Mouse (Mus musculus) limb, embryonic 14.5 days (tissue): ENCODE measurements at regions not wholly inside any gene's neighbourhood (a gene's known extent, or its start where the extent isn't known, plus 50 kb on each side); places are given as distances from the start of the nearest gene placed in this dataset.
A peak's percentile ranks its signal among the peaks of the same experiment; 100 is the strongest.

Experiments used
- ATAC-seq: fragments of 200-750 bp; cut with Nextera tagmentation; 2 replicates; pipeline ENCODE4 v1.8.0; 2017; ENCODE audit warnings: low read depth, moderate number of reproducible peaks, moderate TSS enrichment; ENCODE audit not compliant: low FRiP score
- DNase-seq: peaks from one replicate; pipeline ENCODE4 v3.0.0-alpha.2; 2015; ENCODE audit warnings: low spot score
- H3K27ac ChIP-seq: fragments of 300-500 bp; sonication (generic); replicated peaks from 2 replicates; pipeline ENCODE4 v1.5.1; 2014; ENCODE audit warnings: low read depth, mild to moderate bottlenecking, low read length, moderate library complexity, mixed read lengths
- H3K27me3 ChIP-seq: fragments of 300-500 bp; sonication (generic); 2 replicates; pipeline ENCODE4 v1.6.1; 2014; ENCODE audit warnings: low read length, mixed read lengths; ENCODE audit not compliant: control insufficient read depth, insufficient read depth
- H3K36me3 ChIP-seq: fragments of 300-500 bp; sonication (generic); 2 replicates; pipeline ENCODE4 v1.6.1; 2014; ENCODE audit warnings: mild to moderate bottlenecking, low read length, moderate library complexity, mixed read lengths; ENCODE audit not compliant: control insufficient read depth, insufficient read depth
- H3K4me1 ChIP-seq: fragments of 300-500 bp; sonication (generic); 2 replicates; pipeline ENCODE4 v1.6.1; 2014; ENCODE audit warnings: antibody characterized with exemption, low read length, mixed read lengths; ENCODE audit not compliant: control insufficient read depth, insufficient read depth
- H3K4me2 ChIP-seq: fragments of 300-500 bp; sonication (generic); replicated peaks from 2 replicates; pipeline ENCODE4 v1.6.1; 2014; ENCODE audit warnings: low read depth, mild to moderate bottlenecking, low read length, moderate library complexity; ENCODE audit not compliant: severe bottlenecking
- H3K4me3 ChIP-seq: fragments of 300-500 bp; sonication (generic); replicated peaks from 2 replicates; pipeline ENCODE4 v1.5.1; 2014; ENCODE audit warnings: low read length
- H3K9ac ChIP-seq: fragments of 300-500 bp; sonication (generic); 2 replicates; pipeline ENCODE4 v1.6.1; 2014; ENCODE audit warnings: mild to moderate bottlenecking, low read depth, low read length, moderate library complexity; ENCODE audit not compliant: severe bottlenecking
- H3K9me3 ChIP-seq: fragments of 300-500 bp; sonication (generic); 2 replicates; pipeline ENCODE4 v1.6.1; 2016; ENCODE audit warnings: low read length; ENCODE audit not compliant: control insufficient read depth
- POLR2A ChIP-seq: fragments of 200-500 bp; IDR thresholded peaks from 2 replicates; pipeline ENCODE4 v1.8.0; 2012; ENCODE audit warnings: inconsistent platforms, mild to moderate bottlenecking, moderate library complexity, borderline replicate concordance; ENCODE audit not compliant: insufficient read depth, insufficient read length; ENCODE audit errors: extremely low read depth
- WGBS: fragments of 180-500 bp; shearing (Covaris S2); extraction: QIAGEN DNeasy Blood & Tissue Kit; methylation state at CpG from one replicate; pipeline ENCODE4 v1.1.7; 2014; 5-methylcytosine and 5-hydroxymethylcytosine counted together

DNA sequence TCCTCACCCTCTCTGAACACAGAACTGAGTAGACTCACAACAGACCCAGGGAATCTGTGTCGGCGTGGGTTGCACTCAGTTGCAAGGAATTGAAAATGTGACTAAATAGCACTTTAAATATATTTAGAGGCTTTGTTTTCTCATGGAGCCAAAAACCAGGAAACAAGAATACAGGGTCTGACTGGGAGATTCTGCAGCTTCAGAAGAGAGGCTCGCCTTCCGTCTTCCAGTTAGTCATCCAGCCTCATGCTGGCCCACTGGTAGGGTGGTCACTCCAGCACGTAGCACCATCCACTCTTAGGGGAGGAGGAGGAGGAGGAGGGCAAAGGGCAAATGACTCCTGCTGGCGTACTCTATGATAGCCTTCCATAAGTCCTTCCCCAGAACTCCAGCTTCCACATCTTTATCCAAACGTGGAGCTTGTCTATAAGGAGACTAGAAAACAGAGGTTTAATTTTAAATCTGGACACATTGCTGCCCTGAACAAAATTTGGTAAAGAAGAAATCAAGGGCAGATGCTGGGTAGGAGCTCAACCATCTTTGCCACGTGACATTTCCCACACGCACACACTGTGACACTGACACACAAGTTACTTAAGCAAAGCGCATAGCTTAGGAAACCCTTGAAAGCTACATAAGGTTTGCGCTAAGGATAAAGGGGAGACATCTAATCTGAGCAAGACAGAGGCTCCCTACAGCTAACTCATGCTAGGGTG lies 60.8 kb downstream of the Mis18a start:
- Histone ChIP-seq H3K4me3 (no peak overlapping the region), H3K36me3 (no peaks in the 10 kb centered on the region), H3K9ac (no peak overlapping the region), H3K27me3 (no peaks in the 10 kb centered on the region), H3K9me3 (no peaks in the 10 kb centered on the region), H3K4me1 (no peaks in the 10 kb centered on the region), H3K27ac (no peak overlapping the region), H3K4me2 (no peak overlapping the region)
- ATAC-seq (no peak), DNase-seq (no peak)
- TF ChIP-seq POLR2A, result no peak
- 93% methylated on average over 11 of the region's 11 CpGs for WGBS

DNA sequence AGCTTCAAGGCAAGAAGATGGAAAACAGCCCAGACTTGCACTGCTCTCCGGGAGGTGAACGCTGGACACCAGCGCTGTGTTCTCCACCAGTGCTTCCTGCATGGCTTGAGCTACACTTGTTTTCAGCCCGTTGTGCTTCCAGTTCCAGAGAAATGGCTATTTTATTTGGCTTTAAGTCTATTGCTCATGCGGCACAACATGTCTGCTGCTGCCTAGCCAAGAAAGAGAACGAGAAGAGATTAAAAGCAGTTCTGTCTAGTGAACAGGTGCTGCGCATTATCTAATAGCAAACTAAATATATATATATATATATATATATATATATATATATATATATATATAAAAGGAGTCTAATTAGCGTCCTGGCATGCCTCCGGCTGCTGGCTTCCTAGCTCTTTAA lies 63.1 kb downstream of the Mis18a start:
- DNase-seq (no peak), ATAC-seq (no peak)
- H3K9ac ChIP-seq, result no peak overlapping the region
- H3K4me1 ChIP-seq, result no peaks in the 10 kb centered on the region
- H3K9me3 ChIP-seq, result no peaks in the 10 kb centered on the region
- no peak overlapping the region for H3K4me2 ChIP-seq
- 42% methylated on average over 9 of the region's 9 CpGs for WGBS
- no peak overlapping the region for H3K27ac ChIP-seq
- no peaks in the 10 kb centered on the region for H3K36me3 ChIP-seq
- no peak for TF ChIP-seq POLR2A
- H3K27me3 ChIP-seq, result no peaks in the 10 kb centered on the region
- H3K4me3 ChIP-seq, result no peak overlapping the region

DNA sequence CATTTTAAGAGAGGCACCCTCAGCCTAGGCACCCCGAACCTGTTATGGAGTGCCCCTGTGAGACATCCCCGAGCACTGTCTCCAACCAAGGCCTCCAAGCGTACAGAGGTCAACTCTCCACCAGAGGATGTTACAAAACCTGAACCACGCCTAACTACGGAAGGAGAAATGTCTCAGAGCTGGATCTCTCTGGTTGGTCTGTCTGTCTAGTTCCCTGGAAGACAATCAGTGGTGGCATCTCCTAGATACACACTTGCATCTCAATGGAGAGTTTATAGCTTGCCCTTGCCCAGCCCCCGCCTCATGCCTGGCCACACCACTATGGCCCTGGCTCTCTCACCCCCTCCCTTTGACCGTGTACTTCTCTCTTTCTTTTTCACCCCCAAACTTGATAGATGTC lies 69.2 kb downstream of the Mis18a start:
- Histone ChIP-seq H3K36me3 (no peaks in the 10 kb centered on the region), H3K9ac (no peak overlapping the region), H3K4me2 (no peak overlapping the region), H3K4me3 (no peak overlapping the region), H3K4me1 (peaks cover 9% of the 10 kb centered on the region), H3K27me3 (no peaks in the 10 kb centered on the region), H3K9me3 (no peaks in the 10 kb centered on the region), H3K27ac (no peak overlapping the region)
- ATAC-seq (no peak), DNase-seq (no peak)
- TF ChIP-seq POLR2A, result no peak
- 93% methylated on average over 7 of the region's 7 CpGs for WGBS

DNA sequence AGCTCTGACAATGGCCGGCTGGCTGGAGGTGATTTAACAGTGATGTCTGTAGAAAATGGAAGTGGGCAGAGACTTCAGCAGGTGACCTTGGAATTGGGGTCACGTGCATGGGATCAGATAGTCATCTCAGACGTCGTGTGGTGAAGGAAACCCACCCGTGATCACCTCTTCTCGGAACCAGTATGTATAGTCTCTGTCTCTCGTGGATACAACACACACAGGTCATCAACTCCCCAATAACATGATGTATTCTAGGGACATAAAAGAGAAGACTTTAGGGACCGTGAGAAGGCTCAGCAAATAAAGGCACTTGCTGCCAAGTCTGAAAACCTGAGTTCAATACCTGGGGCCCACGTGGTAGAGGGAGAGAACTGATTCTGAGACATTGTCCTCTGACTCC lies 70.2 kb downstream of the Mis18a start:
- Histone ChIP-seq H3K27ac (peak overlapping the region; percentile 40; the same call in 1 of the 2 replicates), H3K4me1 (peaks cover 9% of the 10 kb centered on the region), H3K4me3 (no peak overlapping the region), H3K36me3 (no peaks in the 10 kb centered on the region), H3K9ac (no peak overlapping the region), H3K9me3 (no peaks in the 10 kb centered on the region), H3K4me2 (no peak overlapping the region), H3K27me3 (no peaks in the 10 kb centered on the region)
- no peak for ATAC-seq
- DNase-seq, result no peak
- no peak for TF ChIP-seq POLR2A
- 35% methylated on average over 9 of the region's 9 CpGs for WGBS

DNA sequence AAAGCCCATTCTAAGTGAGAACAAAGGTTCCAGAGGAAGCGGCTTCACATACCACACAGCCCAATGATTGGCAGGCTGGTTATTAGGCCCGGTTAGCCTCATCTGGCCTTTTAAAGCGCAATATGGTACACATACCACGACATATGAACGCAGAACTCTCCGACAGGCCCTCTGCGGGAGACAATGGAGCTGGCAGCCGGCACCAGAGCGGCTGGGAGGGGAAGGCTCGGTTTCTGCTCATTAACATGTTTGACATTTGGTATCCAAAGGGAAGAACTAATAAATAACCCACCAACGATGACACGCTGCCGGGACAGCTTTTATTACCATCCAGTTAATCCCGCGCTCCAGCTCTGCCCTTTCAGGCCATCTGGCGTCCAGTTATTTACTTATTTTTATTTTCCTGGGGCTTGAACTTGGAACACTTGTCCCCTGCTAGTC lies 70.6 kb downstream of the Mis18a start:
- ATAC-seq (peak; percentile 63; the same call in 1 of the 2 replicates), DNase-seq (peak; percentile 67)
- Histone ChIP-seq H3K4me1 (peaks cover 9% of the 10 kb centered on the region), H3K27me3 (no peaks in the 10 kb centered on the region), H3K9ac (no peak overlapping the region), H3K27ac (peak overlapping the region; percentile 40; the same call in 1 of the 2 replicates), H3K4me3 (no peak overlapping the region), H3K4me2 (no peak overlapping the region), H3K9me3 (no peaks in the 10 kb centered on the region), H3K36me3 (no peaks in the 10 kb centered on the region)
- no peak for TF ChIP-seq POLR2A
- WGBS, result 17% methylated on average over 16 of the region's 16 CpGs

DNA sequence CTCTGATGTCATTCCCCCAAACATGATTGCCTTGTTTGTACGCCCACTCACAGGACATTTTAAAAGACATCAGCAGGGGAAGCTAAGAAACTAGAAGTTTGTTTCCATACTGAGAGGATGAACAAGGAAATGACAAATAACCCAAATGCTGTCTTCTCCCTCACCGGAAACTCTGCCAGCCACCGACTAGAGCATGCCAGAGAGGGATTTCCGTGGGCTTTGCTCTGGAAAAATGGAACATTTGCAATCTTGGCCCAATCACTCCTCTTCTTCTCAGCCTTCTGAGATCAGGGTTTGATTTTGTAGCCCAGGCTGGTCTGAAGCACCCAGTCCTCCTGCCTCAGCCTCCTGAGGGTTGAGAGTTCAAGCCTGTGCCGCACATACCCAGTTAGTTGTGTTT lies 72.4 kb downstream of the Mis18a start:
- Histone ChIP-seq H3K36me3 (no peaks in the 10 kb centered on the region), H3K27ac (no peak overlapping the region), H3K4me3 (no peak overlapping the region), H3K27me3 (no peaks in the 10 kb centered on the region), H3K9ac (no peak overlapping the region), H3K4me2 (no peak overlapping the region), H3K9me3 (no peaks in the 10 kb centered on the region), H3K4me1 (peaks cover 9% of the 10 kb centered on the region)
- DNase-seq (no peak), ATAC-seq (no peak)
- TF ChIP-seq POLR2A, result no peak
- WGBS, result 92% methylated on average over 5 of the region's 5 CpGs
